Mouse (Mus musculus) spleen, embryonic (tissue): ENCODE data around the gene Vmn2r107.

ENCODE experiments used
- CTCF ChIA-PET: fragments of 350-600 bp; sonication (Branson Sonifier 250); formaldehyde crosslinking; loops from one replicate; lab custom pipeline; 2022; lab: Charles Lee

Vmn2r107 gene

DNA sequence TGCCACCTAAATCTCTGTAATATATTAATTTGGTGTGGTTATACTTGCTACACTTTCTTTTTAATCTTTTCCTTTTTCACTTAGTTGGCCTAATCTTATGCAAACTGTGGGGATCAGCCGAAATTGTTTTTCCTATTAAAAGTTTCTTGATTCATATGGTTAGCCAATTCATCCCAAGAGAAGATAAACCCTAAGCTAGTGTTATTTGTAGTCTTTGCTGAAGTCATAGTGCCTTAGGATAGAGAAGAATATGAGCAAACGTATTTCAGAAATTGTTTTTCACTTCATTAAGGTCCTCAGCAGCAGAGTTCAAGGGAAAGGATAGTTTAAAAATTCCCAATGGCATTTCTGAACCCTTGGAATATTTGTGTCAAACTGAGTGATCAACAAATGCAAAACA lies at the start of gene Vmn2r107:
Gene Vmn2r107, plus strand, starts transcription at position 301 of the 400 bp plus-strand sequence.
- CTCF ChIA-PET = no interaction called here

GRCm38 (mm10) chr17:20305790-20306189 lies 39.3 kb upstream of the Vmn2r107 start:
- CTCF ChIA-PET = no interaction called here

DNA sequence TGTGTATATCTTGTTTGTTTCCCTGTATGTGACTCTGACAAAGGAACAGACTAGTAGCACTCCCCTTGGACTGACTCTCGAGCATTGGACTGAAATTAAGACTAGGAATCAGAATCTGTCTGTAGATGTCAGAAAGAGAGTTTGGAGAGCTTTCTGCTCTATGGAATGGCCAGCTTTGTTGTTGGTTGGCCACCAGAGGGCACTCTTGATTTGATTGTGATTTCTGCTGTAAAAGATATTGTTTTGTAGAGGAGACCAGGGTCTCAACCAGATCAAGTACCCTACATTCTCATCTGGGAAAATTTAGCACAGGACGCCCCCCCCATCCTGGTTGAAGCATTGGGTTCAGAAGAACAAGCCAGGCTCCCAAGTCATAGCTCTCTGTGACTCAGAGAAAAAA lies 54.1 kb downstream of the Vmn2r107 start:
- CTCF ChIA-PET = no interaction called here

DNA sequence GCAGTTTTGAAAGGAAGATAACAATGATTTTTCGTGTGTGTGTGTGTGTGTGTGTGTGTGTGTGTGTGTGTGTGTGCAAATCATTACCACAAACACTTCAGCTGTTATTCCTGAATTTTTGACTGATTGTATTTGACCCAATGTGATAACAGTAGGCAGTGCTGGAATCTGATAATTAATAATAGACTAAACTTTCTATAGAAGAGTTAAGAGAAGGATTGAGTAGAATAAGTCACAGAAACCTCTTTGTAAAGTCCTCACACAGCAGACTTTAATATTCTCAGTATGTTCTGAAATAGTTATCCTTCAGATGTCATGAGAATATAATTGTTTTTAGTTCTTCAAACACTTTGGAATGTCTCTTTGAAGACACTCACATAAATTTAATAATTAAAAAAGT lies 68.8 kb downstream of the Vmn2r107 start, which contains the start of gene Vmn1r224:
Gene Vmn1r224, plus strand, starts transcription at position 301 of the 400 bp plus-strand sequence.
- CTCF ChIA-PET = no interaction called here
